Mouse (Mus musculus) midbrain, embryonic 16.5 days (tissue): ENCODE data around the gene Pdxk. TPM values are rescaled to one million over a fixed set of nuclear protein-coding genes. Genes with fewer than 3 reads are reported as not detected.
A peak's percentile ranks its signal among the peaks of the same experiment; 100 is the strongest.

Source experiments
- ATAC-seq: fragments of 200-750 bp; cut with Nextera tagmentation; 2 replicates; pipeline ENCODE4 v1.8.0; 2017; ENCODE audit warnings: moderate TSS enrichment
- H3K27ac ChIP-seq: fragments of 300-500 bp; sonication (generic); 2 replicates; pipeline ENCODE4 v1.5.1; 2014; ENCODE audit warnings: mild to moderate bottlenecking, low read length, mixed read lengths
- H3K27me3 ChIP-seq: fragments of 300-500 bp; sonication (generic); 2 replicates; pipeline ENCODE4 v1.6.1; 2014; ENCODE audit warnings: low read depth, low read length, mixed read lengths; ENCODE audit not compliant: control insufficient read depth, insufficient read depth
- H3K36me3 ChIP-seq: fragments of 300-500 bp; sonication (generic); 2 replicates; pipeline ENCODE4 v1.6.1; 2014; ENCODE audit warnings: mild to moderate bottlenecking, low read length, moderate library complexity, mixed read lengths; ENCODE audit not compliant: control insufficient read depth, insufficient read depth
- H3K4me1 ChIP-seq: fragments of 300-500 bp; sonication (generic); 2 replicates; pipeline ENCODE4 v1.6.1; 2014; ENCODE audit warnings: mild to moderate bottlenecking, low read length, mixed read lengths; ENCODE audit not compliant: control insufficient read depth, insufficient read depth
- H3K4me2 ChIP-seq: fragments of 300-500 bp; sonication (generic); 2 replicates; pipeline ENCODE4 v1.6.1; 2014; ENCODE audit warnings: mild to moderate bottlenecking, low read length, mixed read lengths
- H3K4me3 ChIP-seq: fragments of 300-500 bp; sonication (generic); 2 replicates; pipeline ENCODE4 v1.5.1; 2014; ENCODE audit warnings: low read depth, mild to moderate bottlenecking, low read length, moderate library complexity, mixed read lengths
- H3K9ac ChIP-seq: fragments of 300-500 bp; sonication (generic); 2 replicates; pipeline ENCODE4 v1.6.1; 2014; ENCODE audit warnings: low read depth, low read length, mixed read lengths
- H3K9me3 ChIP-seq: fragments of 300-500 bp; sonication (generic); replicated peaks from 2 replicates; pipeline ENCODE4 v1.6.1; 2014; ENCODE audit warnings: mild to moderate bottlenecking, low read length, mixed read lengths; ENCODE audit not compliant: control insufficient read depth, poor library complexity, severe bottlenecking
- WGBS: fragments of 180-500 bp; shearing (Covaris S2); extraction: QIAGEN DNeasy Blood & Tissue Kit; methylation state at CpG from one replicate; pipeline ENCODE4 v1.1.7; 2014; 5-methylcytosine and 5-hydroxymethylcytosine counted together
- polyA plus RNA-seq: library from polyadenylated mRNA; unstranded; fragments of >200 nt; fragmentation: Nextera tagmentation; extraction: Ambion mirVana; gene quantifications from 2 replicates; pipeline ENCODE4 v1.2.1, GENCODE M21; 2015

The Pdxk gene
- polyA plus RNA-seq, 1 experiment from 2014 or later = 58.8 TPM

DNA sequence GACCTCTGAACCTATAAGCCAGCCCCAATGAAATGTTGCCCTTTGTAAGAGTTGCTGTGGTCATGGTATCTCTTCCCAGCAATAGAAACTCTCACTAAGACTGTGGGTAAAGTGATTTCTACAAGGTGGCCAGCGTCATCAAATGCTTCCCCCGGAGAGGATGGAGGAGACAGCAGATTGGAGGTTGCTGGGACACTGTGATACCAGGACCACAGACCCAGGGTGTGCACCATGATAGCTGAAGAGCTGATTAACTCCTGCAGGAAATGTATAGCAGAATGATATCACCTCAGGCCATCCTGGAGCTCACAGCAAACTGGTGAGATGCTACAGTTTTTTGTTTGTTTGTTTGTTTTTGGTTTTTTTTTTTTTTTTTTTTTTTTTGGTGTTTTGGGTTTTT is 35.0 kb downstream of the Pdxk start:
- H3K4me3 ChIP-seq = no peak overlapping the region
- no peak overlapping the region for H3K4me2 ChIP-seq
- peaks cover 10% of the 10 kb centered on the region for H3K36me3 ChIP-seq
- peaks cover 7% of the 10 kb centered on the region for H3K4me1 ChIP-seq
- no peaks in the 10 kb centered on the region for H3K27me3 ChIP-seq
- H3K9ac ChIP-seq = no peak overlapping the region
- H3K27ac ChIP-seq = no peak overlapping the region
- ATAC-seq = no peak
- no peaks in the 10 kb centered on the region for H3K9me3 ChIP-seq
- 93% methylated on average over 2 of the region's 2 CpGs for WGBS

DNA sequence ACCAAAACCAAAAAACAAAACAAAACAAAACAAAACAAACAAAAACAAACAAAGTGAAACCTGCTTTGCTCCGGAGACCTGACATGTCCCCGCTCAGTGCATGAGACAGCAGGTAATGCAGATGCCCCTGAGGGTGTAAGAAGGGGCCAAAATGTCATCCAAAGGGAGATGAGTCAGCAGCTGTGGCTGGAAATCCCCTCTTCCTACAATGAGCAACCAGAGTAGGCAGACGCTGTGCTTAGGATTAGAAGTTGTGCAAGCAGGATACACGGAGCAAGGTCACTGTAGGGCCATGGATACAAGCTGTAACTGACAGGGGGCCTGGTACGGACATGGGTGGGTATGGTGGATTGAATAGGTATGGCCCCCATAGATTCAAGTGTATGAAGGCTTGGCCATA is 35.6 kb downstream of the Pdxk start:
- no peak overlapping the region for H3K4me2 ChIP-seq
- peaks cover 10% of the 10 kb centered on the region for H3K36me3 ChIP-seq
- ATAC-seq = no peak
- H3K4me1 ChIP-seq = peaks cover 7% of the 10 kb centered on the region
- no peak overlapping the region for H3K27ac ChIP-seq
- no peaks in the 10 kb centered on the region for H3K9me3 ChIP-seq
- H3K27me3 ChIP-seq = no peaks in the 10 kb centered on the region
- 85% methylated on average over 5 of the region's 5 CpGs for WGBS
- H3K9ac ChIP-seq = no peak overlapping the region
- no peak overlapping the region for H3K4me3 ChIP-seq

DNA sequence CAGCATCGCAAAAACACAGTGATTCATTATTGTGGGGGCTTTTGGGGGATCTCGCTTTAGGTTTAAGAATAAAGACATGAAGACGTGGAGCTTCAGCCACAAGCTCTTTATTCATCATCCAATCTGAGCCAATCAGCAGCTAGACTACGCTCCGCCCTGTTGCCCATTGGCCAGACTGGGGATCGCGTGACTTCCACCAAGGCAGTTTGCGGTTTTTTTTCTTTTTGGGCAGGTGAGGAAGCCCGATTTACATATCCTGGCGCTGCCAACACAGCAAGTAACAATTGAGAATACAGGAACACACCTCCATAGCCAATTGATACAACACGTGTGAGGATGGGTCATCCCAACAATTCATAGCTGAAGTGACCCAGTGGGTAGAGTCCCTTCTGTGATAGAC is 36.7 kb downstream of the Pdxk start:
- no peak overlapping the region for H3K27ac ChIP-seq
- no peak overlapping the region for H3K4me2 ChIP-seq
- no peak overlapping the region for H3K9ac ChIP-seq
- H3K27me3 ChIP-seq = no peaks in the 10 kb centered on the region
- peaks cover 7% of the 10 kb centered on the region for H3K4me1 ChIP-seq
- ATAC-seq = no peak
- H3K9me3 ChIP-seq = no peaks in the 10 kb centered on the region
- H3K4me3 ChIP-seq = no peak overlapping the region
- WGBS = 91% methylated on average over 11 of the region's 11 CpGs
- peaks cover 10% of the 10 kb centered on the region for H3K36me3 ChIP-seq

DNA sequence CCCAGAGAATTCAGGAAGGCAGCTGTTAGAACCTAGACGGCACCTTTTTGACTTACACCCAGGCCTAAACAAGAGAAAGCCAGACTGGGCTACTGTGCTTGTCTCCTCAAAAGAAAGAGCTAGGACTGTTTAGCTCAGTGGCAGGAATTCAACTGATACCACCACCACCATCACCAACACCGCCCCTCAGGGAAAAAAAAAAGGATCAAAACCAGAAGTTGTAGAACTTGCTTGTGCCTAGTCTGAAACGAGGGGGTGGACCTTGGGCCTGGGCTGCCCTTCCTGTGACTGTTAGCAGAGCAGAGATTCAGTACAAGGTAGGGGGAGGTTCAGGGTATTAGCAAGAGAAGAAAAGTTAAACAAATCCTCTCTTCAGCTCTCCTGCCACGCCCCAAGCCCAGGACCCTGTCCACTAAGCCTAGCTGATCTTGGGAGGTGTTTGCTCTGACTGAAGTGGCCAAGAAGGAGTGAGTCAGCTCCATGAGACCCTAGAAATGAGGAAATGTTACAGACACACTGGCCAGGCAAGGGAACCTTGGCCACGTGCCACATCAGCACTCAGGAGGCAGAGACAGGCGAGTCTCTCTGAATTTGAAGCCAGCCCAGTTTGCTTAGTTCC is 38.5 kb downstream of the Pdxk start:
- peak overlapping the region; percentile 73 for H3K27ac ChIP-seq
- H3K4me1 ChIP-seq = peaks cover 7% of the 10 kb centered on the region
- H3K4me3 ChIP-seq = peak overlapping the region; percentile 90
- peak; percentile 5 for ATAC-seq
- WGBS = 56% methylated on average over 6 of the region's 6 CpGs
- H3K36me3 ChIP-seq = peaks cover 10% of the 10 kb centered on the region
- H3K4me2 ChIP-seq = peak overlapping the region; percentile 68
- H3K27me3 ChIP-seq = no peaks in the 10 kb centered on the region
- no peaks in the 10 kb centered on the region for H3K9me3 ChIP-seq
- peak overlapping the region; percentile 95 for H3K9ac ChIP-seq

DNA sequence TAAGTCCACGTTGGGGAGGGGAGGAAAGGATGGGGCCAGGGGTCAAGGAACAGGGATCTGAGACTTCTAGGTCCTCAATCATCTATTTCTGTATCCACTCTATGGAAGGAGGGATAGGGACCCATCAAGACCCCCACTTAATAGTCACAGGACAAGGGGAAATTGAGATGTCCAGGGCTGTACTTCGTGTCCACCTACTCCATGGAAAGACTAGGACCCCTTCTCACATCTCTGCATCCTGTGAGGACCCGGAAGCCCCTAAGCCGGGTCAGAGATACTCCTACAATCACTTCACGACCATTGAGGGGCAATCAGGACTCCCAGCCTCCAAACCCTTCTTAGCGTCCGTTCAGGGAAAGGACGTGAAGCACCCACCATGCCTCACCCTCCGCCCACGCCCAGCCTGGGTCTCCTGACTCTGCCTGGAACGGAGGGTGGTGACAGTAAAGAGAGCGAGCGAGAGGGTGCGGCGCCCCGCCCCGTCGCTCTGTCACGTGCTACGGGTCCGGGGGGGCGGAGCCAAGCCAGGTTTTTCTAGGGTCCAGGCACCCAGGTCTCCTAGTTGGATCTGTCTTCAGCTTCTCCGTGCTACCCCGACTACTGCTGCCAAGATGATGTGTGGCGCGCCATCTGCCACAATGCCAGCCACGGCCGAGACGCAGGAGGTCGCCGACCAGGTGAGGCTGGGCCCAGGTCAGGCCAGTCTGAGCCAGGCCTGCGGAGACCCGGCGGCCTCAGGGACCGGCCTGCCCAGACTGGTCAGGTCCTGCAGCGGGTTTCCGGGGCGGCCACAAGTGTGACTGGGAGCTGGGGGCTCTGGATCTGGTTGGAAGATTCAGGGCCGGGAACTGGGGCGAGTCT is 39.4 kb downstream of the Pdxk start, which contains the start of gene Cstb:
TSS of gene Cstb (plus strand) at position 489 of the 861 bp plus-strand sequence.
- peaks cover 7% of the 10 kb centered on the region for H3K4me1 ChIP-seq
- H3K27ac ChIP-seq = peak within 1 kb of the TSS; percentile 73
- WGBS = 2% methylated on average over 36 of the region's 40 CpGs
- peak within 1 kb of the TSS; percentile 68 for H3K4me2 ChIP-seq
- no peaks in the 10 kb centered on the region for H3K27me3 ChIP-seq
- H3K36me3 ChIP-seq = peaks cover 10% of the 10 kb centered on the region
- peak; percentile 93 for ATAC-seq
- no peaks in the 10 kb centered on the region for H3K9me3 ChIP-seq
- peak within 1 kb of the TSS; percentile 90 for H3K4me3 ChIP-seq
- peak within 1 kb of the TSS; percentile 95 for H3K9ac ChIP-seq

DNA sequence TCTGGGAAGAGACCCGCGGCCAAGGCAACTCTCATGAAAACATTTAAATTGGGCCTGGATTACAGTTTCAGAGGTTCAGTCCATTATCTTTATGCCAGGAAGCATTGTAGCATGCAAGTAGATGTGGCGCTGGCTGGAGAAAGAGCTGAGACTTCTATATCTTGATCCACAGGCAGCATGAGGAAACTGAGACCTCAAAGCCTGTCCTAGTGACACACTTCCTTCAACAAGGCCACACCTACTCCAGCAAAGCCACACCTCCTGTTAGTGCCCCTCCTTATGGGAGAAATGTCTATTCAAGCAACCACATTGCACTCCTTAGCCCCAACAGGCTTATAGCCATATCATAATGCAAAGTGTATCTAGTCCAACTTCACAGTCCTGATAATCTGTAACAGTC is 42.2 kb downstream of the Pdxk start:
- H3K9me3 ChIP-seq = no peaks in the 10 kb centered on the region
- no peak overlapping the region for H3K9ac ChIP-seq
- no peaks in the 10 kb centered on the region for H3K36me3 ChIP-seq
- no peaks in the 10 kb centered on the region for H3K27me3 ChIP-seq
- no peak for ATAC-seq
- H3K4me3 ChIP-seq = no peak overlapping the region
- WGBS = 83% methylated on average over 3 of the region's 3 CpGs
- H3K27ac ChIP-seq = no peak overlapping the region
- H3K4me1 ChIP-seq = peaks cover 7% of the 10 kb centered on the region
- H3K4me2 ChIP-seq = no peak overlapping the region

DNA sequence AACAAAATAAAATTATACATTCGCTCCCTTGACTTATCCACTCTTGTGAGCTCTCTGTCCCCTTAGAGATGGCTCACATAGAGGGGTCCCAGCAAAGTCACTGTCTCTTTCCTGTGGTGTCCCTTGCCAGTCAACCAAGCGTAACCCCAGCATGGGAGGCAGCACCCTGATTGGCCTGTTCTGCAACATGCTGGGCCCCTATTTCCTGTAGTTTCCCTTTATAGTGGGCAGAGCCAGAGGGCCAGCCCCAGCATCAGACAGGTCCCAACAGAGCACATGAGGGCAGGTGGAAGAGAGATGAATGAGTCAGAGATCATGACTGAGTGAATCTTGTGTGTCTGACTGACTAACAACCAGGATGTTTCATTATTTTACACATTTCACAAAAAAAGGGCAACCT is 43.8 kb downstream of the Pdxk start:
- H3K4me1 ChIP-seq = no peaks in the 10 kb centered on the region; the same call in 1 of the 2 replicates
- H3K4me3 ChIP-seq = no peak overlapping the region
- H3K27me3 ChIP-seq = no peaks in the 10 kb centered on the region
- H3K9ac ChIP-seq = no peak overlapping the region
- ATAC-seq = no peak
- no peaks in the 10 kb centered on the region for H3K36me3 ChIP-seq
- H3K9me3 ChIP-seq = no peaks in the 10 kb centered on the region
- H3K27ac ChIP-seq = no peak overlapping the region
- no peak overlapping the region for H3K4me2 ChIP-seq
- WGBS = 87% methylated on average over 2 of the region's 2 CpGs

DNA sequence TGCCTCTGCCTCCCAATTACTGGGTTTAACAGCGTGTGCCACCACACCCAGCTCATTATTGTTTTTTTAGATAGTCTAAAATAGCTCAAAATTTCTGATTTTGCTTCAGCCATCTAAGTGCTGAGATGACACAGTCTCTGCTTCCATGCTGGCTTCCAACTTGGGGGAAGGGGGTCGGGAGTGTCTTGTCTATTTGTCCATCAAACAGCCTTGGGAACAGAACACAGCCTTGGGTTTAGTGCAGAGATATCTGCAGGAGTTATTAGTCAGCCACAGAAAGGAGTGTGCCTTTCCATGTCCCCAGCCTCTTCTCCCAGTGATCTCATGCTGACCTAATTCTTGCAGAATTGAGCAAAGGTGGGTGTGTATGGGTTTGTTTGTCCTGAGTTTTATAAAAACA is 46.0 kb downstream of the Pdxk start:
- no peak overlapping the region for H3K9ac ChIP-seq
- no peak overlapping the region for H3K27ac ChIP-seq
- no peaks in the 10 kb centered on the region for H3K36me3 ChIP-seq
- no peak overlapping the region for H3K4me2 ChIP-seq
- H3K4me1 ChIP-seq = no peaks in the 10 kb centered on the region
- WGBS = 85% methylated on average over 2 of the region's 2 CpGs
- no peaks in the 10 kb centered on the region for H3K27me3 ChIP-seq
- no peak overlapping the region for H3K4me3 ChIP-seq
- H3K9me3 ChIP-seq = no peaks in the 10 kb centered on the region
- no peak for ATAC-seq

DNA sequence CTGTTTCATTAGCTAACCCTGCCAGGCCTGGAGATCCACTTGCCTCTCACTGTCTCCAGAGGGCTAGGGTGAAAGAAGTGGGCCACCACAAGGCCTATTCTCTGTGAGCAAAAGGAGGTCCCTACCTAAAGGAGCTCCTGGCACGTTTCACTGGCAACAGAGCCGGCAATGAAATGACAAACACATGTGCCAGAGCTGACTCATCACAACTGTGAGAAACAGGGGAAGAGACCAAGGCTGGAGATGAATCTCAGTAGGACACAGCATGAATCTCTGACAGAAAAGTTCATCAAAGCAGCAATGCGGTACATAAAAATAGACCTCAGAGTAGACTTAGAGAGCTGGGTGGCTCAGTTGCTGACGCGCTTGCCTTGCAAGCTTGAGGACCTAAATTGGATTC is 46.9 kb downstream of the Pdxk start:
- Histone ChIP-seq H3K27ac (no peak overlapping the region), H3K4me2 (no peak overlapping the region), H3K4me1 (peaks cover 3% of the 10 kb centered on the region; the same call in 1 of the 2 replicates), H3K27me3 (no peaks in the 10 kb centered on the region), H3K9ac (no peak overlapping the region), H3K4me3 (no peak overlapping the region), H3K9me3 (no peaks in the 10 kb centered on the region), H3K36me3 (no peaks in the 10 kb centered on the region)
- no peak for ATAC-seq
- 61% methylated on average over 5 of the region's 5 CpGs for WGBS
